Mouse (Mus musculus) T-helper 17 cell (primary cell): ENCODE data around the gene Scrn3.

Source experiments
- in situ Hi-C, 2 experiments: fragments of 300-600 bp; cut with MboI, MseI; formaldehyde crosslinking; loops; 1 replicate in 1 of 2; 2 replicates in 1 of 2; pipeline ENCODE4 v1.15.1; 2025; ENCODE audit warnings: high pct_unique_total_duplicates in 2 of 2

Scrn3 gene

DNA sequence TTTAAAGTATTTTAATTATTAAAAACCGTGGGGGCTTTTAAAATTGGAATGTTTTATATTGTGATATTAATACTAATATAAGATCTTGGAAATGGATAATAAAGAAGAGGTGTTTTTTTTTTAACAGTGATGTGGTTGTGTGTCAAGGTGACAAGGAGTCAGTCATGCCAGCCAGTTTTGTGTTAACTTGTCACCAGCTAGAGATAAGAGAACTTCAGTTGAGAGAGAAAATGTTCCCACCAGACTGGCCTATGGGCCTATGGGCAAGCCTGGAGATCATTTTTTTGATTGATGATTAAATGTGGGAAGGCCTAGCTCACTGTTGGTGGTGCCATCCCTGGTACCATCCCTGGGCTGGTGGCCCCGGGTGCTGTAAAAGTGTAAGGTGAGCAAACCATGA is 48.1 kb downstream of the Scrn3 start:
- in situ Hi-C loops, result loop anchor here in 1 of 2 experiments (10.0 kb wide), 1 partner anchor 1846 kb away; no protein-coding TSS in a partner anchor

DNA sequence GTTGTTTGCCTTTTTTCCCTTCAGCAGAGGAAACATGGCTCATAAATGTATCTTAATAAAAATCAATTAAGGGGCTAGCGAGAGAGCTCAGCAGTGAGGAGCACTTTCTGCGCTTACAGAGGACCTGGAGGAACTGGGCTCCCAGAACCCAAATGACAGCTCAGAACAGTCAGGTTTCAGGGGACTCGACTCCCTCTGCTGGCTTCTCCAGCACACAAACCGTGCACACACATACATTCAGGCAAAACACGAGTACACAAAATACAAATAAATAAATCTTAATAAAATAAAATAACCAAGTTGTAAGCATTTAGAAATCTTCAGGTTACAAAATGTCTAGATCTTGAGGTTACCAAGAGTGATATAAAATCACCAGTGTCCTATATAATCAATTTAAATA is 51.0 kb downstream of the Scrn3 start:
- in situ Hi-C loops, result loop anchor here in 1 of 2 experiments (10.0 kb wide), 1 partner anchor 1849 kb away; no protein-coding TSS in a partner anchor

DNA sequence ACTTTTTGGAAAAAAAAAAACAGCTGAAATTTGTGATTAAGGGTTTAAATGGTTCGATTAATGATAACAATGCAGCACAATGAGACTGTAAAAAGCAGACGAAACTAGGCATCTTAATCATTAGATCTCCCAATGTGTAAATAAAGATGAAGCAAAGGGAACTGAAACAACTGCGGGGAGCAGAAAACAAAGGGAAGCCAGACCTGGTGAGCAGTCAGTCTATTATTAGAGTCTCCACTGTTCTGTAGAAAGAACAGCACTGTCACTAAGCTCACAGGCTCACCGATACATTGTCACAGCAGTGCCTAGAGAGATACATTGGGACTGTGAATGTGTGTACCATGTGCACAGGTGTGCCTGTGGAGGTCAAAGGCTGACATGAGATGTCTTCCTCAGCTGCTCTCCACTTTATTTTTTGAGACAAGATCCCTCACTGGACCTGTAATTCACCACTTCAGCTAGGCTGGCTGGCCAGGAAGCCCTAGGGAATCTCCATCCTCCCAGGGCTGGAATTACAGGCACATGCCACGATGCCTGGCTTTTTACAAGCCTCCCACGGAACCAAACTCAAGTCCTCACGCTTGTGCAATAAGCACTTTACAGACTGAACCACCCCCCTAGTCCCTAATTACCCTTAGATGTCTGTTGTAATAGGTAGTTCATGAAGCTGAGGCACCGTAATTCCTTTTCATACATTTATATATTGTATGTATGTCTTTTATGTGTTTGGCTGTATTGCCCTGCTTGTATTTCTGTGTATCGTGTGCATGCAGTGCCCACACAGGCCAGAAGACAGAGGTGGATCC is 59.3 kb downstream of the Scrn3 start:
- in situ Hi-C loops, result no loop called here

DNA sequence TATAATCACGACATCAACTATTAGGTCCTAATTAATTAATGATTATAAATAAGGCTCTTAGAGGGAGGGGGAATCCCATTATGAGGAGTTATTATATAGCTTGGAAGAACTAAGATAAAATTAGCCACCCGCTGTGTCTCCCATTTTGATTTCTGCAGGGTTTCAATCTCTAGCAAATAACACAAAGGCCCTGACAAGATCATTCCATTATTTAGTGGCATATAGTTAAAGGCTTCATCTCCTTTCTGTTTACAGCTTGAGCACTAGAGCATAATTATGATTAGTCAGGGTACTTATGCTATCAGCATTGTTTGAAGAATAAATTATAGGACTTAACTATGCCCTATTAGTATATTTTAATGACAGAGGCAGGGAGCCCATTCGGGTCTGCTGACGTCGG is 65.9 kb downstream of the Scrn3 start:
- in situ Hi-C loops, result no loop called here

DNA sequence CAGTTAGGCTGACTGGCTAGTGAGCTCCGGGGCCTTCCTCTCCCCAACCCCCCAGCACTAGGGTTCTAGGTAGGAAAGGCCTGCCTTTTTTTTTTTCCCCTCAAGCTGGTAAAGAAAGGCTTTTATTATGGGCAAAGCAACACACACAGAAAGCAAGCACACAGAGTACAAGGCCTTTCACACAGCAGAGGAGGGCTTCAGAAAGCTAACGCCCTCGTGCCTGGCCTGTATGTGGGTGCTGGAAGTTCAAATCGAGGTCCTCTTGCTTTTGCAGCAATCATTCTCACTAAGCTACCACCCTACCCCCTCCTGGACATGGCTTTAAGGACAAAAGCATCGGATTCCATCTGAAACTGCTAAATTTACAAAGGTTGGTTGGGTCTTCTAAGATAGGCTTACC is 67.3 kb downstream of the Scrn3 start:
- in situ Hi-C loops, result no loop called here

DNA sequence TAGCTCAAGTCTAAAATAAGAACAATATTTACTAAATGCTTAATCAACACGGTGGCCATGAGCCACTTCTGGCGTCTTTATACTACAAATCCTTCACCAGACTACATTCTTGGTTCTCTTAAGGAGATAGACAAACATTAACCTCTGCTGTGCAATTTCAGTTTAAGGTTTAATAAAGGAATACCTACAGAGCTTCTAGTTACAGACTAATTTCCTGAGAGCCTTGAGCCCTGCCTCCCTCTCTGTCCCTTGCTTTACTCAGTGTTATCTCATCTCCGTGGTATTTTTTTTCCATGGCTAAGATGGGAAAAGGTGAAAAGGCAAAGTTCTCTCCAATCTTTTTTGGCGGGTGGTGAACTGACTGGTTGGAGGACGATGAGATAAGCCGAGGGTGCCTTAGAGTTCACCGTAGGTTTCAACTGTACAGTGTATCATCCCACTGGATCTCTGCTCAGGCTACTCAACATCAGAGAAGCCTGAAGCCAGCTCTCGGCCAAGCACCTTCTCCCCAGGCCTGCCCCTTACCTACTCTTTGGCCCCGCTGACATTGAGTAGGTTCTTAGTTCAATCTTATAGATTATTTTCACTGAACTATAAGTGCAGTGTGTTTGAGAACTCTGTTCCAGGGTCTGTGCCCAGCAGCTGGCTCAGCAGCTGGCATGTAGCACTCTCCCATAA is 68.0 kb downstream of the Scrn3 start:
- in situ Hi-C loops, result no loop called here

DNA sequence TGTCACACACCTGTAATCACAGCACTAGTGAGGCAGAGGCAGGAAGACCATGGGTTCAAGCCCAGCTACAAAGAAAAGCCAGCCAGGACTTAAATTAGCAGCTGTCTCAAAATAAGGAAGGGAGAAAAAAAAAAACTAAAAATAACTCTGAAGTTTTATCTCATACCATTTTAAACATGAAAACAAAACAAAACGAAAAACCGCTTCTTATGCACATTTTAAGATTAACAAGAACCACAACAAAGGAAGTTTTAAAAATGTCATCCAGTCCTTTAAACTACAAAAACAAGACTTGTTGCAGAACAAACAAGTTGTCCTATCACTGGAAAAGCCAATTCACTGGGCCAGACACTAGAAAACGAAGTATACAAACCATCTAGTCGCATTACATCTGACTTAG is 72.8 kb downstream of the Scrn3 start:
- in situ Hi-C loops, result no loop called here

DNA sequence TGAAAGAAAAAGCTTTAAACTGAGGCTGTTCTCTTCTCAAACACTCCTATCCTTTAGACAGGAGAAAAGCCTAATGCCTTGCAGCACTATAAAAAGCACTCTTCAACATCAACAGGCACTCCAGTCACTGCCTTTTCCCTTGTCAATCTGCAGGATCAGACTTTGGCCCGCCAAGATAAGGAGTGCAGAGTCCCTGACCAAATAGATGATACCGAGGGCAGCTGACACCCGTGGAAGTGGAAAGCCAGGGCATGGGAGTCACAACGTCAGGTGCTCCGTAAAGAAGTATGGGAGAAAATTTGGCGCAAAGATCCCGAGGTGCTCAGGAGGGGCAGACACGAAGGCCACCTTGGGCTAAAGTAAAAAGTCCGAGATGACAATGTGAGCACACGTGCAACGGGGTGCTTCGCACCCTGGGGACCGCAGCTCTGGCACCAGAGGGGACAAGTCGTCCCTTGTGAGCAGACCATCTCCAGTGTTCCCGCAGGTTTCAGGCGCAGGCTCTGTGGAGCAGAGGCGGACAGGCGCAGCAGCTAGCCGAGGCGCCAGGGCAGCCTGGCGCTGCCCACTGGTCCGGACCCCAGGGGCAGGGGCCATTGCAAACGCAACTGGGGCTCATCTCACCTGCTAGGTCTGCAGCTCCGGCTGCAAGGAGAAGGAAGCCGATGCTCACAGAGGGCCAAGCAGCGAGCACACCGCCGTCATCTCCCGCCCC is 73.4 kb downstream of the Scrn3 start:
- in situ Hi-C loops, result no loop called here

DNA sequence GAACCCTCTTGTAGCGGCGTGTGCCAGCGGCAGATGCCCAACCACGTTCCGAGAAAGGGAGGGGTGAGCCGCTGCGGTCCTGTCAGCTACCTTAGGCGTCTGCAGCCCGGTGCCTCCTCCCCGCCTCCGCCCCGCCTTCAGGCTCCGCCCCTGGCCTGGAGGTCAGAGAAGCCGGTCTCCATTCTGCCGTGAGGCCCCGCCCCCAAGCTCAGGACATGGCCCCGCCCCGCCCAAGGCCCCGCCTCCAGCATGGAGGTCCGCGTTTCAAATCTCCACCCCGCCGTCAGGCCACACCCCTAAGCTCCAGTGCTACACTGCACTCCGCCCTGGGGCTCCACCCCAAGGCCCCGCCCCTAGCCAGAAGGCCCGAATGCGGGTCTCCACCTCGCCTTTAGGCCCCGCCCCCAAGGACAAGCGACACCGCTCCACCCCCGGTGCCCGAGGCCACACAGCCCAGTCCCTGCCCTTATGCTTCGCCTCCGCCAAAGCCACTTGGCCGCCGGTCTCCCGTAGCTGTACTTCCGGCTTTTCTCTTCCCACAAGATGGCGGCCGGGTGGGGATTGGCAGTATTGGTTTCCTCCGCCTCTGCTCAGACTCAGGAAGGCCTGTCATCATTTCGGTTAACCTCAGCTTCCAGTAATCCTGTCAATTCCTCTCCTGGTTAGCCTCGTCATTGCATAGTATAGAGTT is 74.1 kb downstream of the Scrn3 start, which contains the start of gene Gpr155:
TSS of gene Gpr155 (minus strand) at position 217 of the 691 bp plus-strand sequence.
- in situ Hi-C loops, result no loop called here
